Mouse (Mus musculus): Measurements from ENCODE around the gene Dnajc4.
"Not testable (repeated sequence)": the region's sequence is repeated elsewhere in the genome, so short reads cannot be mapped to it uniquely, and the experiment has no call there.

DNA sequence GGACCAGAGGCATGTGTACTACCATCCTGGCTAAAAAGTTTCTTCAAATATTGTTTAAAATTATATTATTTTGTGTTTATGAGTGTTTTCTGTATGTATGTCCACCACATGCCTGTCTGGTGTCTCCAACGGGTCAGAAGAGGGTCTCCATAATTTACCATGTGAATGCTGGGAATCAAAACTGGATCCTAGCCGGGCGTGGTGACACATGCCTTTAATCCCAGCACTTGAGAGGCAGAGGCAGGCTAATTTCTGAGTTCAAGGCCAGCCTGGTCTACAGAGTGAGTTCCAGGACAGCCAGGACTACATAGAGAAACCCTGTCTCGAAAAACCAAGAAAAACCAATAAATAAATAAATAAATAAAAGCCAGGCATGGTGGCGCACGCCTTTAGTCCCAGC, 1.2 kb downstream of the Dnajc4 start:
- not testable (repeated sequence) for TF ChIP-seq CTCF, EP300 (IDR thresholded peaks at IDR 0.05; ENCODE audit: low read depth)

All from liver, postnatal 0 days (tissue).